Mouse (Mus musculus): Measurements from ENCODE around the gene Slc12a7.

Gene Slc12a7

GRCm38 (mm10) chr13:73818921-73819320 lies 86.0 kb downstream of the Slc12a7 start:
- no peak for DNase-seq (ENCODE audit: low spot score in 2 of 2)

DNA sequence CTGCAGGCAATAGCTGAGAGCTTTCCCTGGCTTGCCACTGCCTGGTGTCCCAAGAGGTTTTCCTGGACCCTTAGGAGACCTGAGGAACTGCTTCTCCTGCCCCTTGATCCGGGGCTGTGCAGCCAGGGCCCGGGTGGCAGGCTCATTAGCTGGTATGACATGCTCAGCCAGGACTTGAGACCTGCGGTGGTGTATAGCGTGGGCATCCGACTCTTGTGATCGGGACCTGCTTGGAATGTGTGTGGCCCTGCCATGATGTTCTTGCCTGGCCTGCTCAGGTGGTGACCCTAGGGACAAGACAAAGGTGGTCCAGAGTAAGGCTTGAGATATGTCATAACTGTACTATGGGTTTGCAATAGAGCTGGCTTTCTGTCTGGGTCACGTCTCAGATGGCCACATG lies 88.4 kb downstream of the Slc12a7 start:
- DNase-seq (ENCODE audit: low spot score in 2 of 2) = no peak

DNA sequence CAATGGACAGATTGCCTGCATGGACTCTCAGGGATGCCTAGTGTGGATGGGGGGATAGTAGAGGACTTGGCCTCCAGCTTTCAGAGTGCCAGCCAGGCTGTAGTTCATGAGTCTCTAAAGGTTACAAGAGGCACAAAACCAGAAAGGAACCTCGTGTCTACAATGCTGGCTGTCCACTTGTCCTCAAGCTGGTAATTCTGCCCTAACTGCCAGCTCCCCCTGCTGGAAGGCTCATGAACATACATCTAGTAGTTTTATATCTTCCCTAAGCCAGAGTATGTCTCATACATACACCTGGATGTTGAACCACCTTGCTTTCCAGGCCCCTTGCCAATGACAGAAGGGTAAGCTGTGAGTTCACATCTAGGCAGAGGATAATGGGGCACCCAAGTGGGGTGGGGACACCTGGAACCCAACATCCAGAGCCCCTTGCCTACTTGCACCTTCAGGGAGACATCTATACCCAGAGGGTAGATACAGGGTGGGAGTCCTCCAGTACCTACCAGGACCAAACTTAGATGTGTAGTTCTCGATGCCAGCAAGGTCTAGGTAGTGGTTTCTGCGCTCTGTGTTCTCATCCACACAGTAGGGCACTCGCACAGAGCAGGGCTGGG lies 89.4 kb downstream of the Slc12a7 start:
- DNase-seq (ENCODE audit: low spot score in 2 of 2) = peak; percentile 35 to 49

- DNase-seq (ENCODE audit: low spot score in 2 of 2) = no peak
These were observed 90.8 kb downstream of the Slc12a7 start for GRCm38 (mm10) chr13:73823711-73824110.

DNA sequence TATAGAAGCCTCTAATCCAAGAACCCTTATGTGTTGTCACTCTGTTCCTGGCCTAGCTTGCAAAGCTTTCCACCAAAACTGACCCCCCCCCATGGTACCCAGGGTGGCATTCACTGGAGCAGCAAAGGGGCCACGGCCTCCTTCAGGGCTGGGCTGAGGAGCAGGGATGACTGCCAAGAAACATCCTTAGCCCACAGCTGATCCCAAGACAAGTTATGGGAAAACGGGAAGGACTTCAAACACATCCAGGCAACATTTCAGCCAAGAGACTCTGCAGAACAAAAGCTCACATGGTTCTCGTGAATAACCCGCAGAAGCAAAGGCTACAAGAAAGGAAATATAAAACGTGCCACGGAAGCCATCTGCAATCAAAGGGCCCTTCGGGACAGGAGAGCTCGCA lies 94.3 kb downstream of the Slc12a7 start:
- no peak for DNase-seq (ENCODE audit: low spot score in 2 of 2)

DNA sequence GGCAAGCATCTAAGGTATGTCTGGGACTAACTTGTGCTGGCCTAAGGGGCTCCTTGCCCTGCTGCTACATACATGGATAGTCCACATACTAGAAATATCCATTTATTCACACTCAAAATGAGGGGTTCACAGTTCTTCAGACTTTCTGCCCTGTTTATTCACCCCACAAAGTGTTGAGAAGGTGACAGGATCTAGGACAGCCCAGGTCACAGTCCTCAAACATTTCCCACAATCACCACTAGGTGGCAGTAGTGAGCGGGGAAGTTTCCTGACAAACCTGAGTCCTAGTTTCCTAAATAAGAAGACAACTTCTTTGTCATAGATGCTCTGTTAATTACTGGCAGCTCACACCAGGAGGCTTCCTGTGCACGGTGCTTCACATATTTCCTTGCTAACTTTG lies 98.6 kb downstream of the Slc12a7 start:
- peak; percentile 50 to 55 for DNase-seq (ENCODE audit: low spot score in 2 of 2)

DNA sequence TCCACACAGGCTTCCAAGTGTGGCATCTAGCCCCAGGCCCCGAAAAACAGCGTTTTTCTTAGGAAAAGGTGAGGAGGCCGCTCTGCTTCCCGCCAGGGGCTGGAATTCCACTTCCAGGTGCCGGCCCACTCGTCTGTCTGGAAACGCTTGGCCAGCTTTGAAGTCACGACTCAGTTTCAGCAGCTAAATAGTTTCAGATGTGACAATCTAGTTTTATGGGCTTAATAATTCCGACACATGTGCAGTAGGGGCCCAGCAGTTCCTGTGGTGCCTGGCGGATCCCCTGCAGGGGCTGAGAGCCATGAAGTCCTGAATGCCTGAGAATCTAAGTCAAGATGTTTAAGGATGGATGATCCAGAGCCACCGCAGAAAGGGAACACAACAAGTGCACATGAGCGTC lies 100.9 kb downstream of the Slc12a7 start:
- DNase-seq (ENCODE audit: low spot score in 2 of 2) = no peak

- DNase-seq (ENCODE audit: low spot score in 2 of 2) = no peak
These were observed 102.9 kb downstream of the Slc12a7 start for GRCm38 (mm10) chr13:73835791-73836190.

- DNase-seq (ENCODE audit: low spot score in 2 of 2) = no peak
These were observed 103.6 kb downstream of the Slc12a7 start for GRCm38 (mm10) chr13:73836491-73836890.

GRCm38 (mm10) chr13:73837708-73838107 lies 104.8 kb downstream of the Slc12a7 start:
- DNase-seq (ENCODE audit: low spot score in 2 of 2) = no peak

GRCm38 (mm10) chr13:73839137-73839548 lies 106.2 kb downstream of the Slc12a7 start:
- DNase-seq (ENCODE audit: low spot score in 2 of 2) = no peak

- no peak for DNase-seq (ENCODE audit: low spot score in 2 of 2)
These were observed 106.8 kb downstream of the Slc12a7 start for GRCm38 (mm10) chr13:73839740-73840139.

GRCm38 (mm10) chr13:73842696-73843095 lies 109.8 kb downstream of the Slc12a7 start:
- DNase-seq (ENCODE audit: low spot score in 2 of 2) = no peak

DNA sequence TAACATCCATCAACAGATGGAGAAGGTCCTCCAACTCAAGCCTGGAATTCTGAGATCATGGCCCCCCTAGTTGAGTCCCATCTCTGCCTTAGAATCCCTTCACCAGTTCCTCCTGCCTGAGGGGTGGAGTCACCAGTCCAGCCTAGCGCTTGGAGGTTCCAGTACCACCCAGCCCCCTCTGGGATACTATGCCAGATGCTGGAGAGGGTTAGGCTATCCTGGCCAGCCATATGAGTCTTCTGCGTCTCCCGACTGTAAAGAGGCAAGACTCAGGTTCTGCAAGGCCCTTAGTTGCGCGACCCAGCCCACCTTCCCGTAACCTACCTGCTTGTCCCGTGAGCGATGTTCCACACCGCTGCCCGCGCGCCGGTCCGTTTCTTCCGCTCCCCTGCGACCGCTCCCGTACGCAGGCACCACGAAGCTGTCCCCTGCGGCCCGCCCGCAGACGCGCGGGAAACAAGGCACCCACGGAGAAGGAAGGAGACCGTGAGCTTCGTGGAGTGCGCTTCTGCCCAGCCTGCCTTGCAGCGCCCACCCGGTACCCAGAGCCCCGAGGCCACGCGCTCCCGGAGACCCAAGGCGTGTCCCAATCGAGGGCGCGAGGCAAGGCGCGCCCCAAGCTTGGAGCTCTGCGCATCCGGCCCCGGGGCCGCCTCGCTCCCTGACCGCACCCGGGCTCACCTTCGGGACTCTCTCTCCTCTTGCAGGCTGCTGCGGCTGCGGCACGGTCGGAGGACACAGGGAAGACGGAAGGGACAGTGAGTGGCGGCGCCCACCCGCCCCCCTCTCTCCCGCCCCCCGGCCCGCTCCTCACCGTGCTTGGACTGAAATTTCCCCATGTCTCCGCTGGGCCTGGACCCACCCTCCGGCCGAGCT lies 113.9 kb downstream of the Slc12a7 start:
- DNase-seq (ENCODE audit: low spot score in 2 of 2) = peak in 1 of 2 experiments; percentile 7

DNA sequence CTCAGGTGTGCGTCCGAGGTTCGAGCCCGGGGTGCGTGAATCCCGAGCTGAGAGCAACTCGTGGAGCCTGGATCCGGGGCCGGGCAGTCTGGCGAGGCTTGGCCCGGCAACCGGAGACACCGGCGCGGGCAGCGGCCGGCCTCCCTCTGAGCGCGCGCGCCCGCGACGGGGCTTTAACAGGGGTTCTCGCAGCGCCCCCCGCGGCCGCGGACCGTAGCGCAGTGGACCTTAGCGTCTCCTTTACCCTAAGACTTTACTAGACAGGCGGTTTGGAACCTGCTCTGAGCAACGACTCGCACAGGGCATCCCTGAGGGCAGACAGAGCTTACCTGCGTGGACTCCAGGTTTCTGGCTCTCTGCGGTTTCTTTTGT lies 114.6 kb downstream of the Slc12a7 start, which contains the start of gene Nkd2:
TSS of gene Nkd2 (minus strand) at position 167 of the 372 bp plus-strand sequence.
- DNase-seq (ENCODE audit: low spot score in 2 of 2) = peak; percentile 58 to 70

Measured in frontal cortex, postnatal 36 days (tissue).